Mouse (Mus musculus): ENCODE results near the gene Tgm4. TPM values are rescaled to one million over a fixed set of nuclear protein-coding genes. Genes with fewer than 3 reads are reported as not detected.

Gene Tgm4
- polyA plus RNA-seq, 1 experiment = 0.28 TPM

GRCm38 (mm10) chr9:123024201-123024600 is 10.3 kb upstream of the Tgm4 start:
- Histone ChIP-seq H3K27me3 (ENCODE audit: control insufficient read depth, insufficient read depth, low read length) (no peaks in the 10 kb centered on the region), H3K36me3 (ENCODE audit: control insufficient read depth, insufficient read depth, low read length) (no peaks in the 10 kb centered on the region), H3K4me3 (ENCODE audit: control insufficient read depth, low read depth, low read length) (no peak overlapping the region), H3K27ac (ENCODE audit: control insufficient read depth, insufficient read depth, low read depth, low read length) (no peak overlapping the region), H3K4me1 (ENCODE audit: control insufficient read depth, insufficient read depth, low read length) (peaks cover 6% of the 10 kb centered on the region)
- TF ChIP-seq POLR2A (IDR thresholded peaks at IDR 0.05; ENCODE audit: control insufficient read depth, low read depth, low read length) (no peak), CTCF (IDR thresholded peaks at IDR 0.05; ENCODE audit: control insufficient read depth, insufficient read depth, insufficient replicate concordance, low read depth, low read length) (no peak)

- no peaks in the 10 kb centered on the region for H3K4me1 ChIP-seq (ENCODE audit: control insufficient read depth, insufficient read depth, low read length)
- TF ChIP-seq CTCF (IDR thresholded peaks at IDR 0.05; ENCODE audit: control insufficient read depth, insufficient read depth, insufficient replicate concordance, low read depth, low read length) = no peak
- TF ChIP-seq POLR2A (IDR thresholded peaks at IDR 0.05; ENCODE audit: control insufficient read depth, low read depth, low read length) = no peak
- H3K4me3 ChIP-seq (ENCODE audit: control insufficient read depth, low read depth, low read length) = no peak overlapping the region
- H3K36me3 ChIP-seq (ENCODE audit: control insufficient read depth, insufficient read depth, low read length) = no peaks in the 10 kb centered on the region
- H3K27ac ChIP-seq (ENCODE audit: control insufficient read depth, insufficient read depth, low read depth, low read length) = no peak overlapping the region
- no peaks in the 10 kb centered on the region for H3K27me3 ChIP-seq (ENCODE audit: control insufficient read depth, insufficient read depth, low read length)
These were observed 2.9 kb upstream of the Tgm4 start for GRCm38 (mm10) chr9:123031496-123032246.

- no peaks in the 10 kb centered on the region for H3K4me1 ChIP-seq (ENCODE audit: control insufficient read depth, insufficient read depth, low read length)
- TF ChIP-seq CTCF (IDR thresholded peaks at IDR 0.05; ENCODE audit: control insufficient read depth, insufficient read depth, insufficient replicate concordance, low read depth, low read length) (no peak), POLR2A (IDR thresholded peaks at IDR 0.05; ENCODE audit: control insufficient read depth, low read depth, low read length) (no peak)
These were observed 13.1 kb downstream of the Tgm4 start for GRCm38 (mm10) chr9:123047665-123048064.

GRCm38 (mm10) chr9:123058724-123059292 is 24.3 kb downstream of the Tgm4 start:
- H3K27me3 ChIP-seq (ENCODE audit: control insufficient read depth, insufficient read depth, low read length) = no peaks in the 10 kb centered on the region
- TF ChIP-seq POLR2A (IDR thresholded peaks at IDR 0.05; ENCODE audit: control insufficient read depth, low read depth, low read length) (no peak), CTCF (IDR thresholded peaks at IDR 0.05; ENCODE audit: control insufficient read depth, insufficient read depth, insufficient replicate concordance, low read depth, low read length) (no peak)
- no peaks in the 10 kb centered on the region for H3K36me3 ChIP-seq (ENCODE audit: control insufficient read depth, insufficient read depth, low read length)

More at GRCm38 (mm10) chr9:123047665-123048064, 13.1 kb downstream of the Tgm4 start:
- H3K27ac ChIP-seq (ENCODE audit: control insufficient read depth, insufficient read depth, low read depth, low read length) = no peak overlapping the region
- no peaks in the 10 kb centered on the region for H3K36me3 ChIP-seq (ENCODE audit: control insufficient read depth, insufficient read depth, low read length)
- no peak overlapping the region for H3K4me3 ChIP-seq (ENCODE audit: control insufficient read depth, low read depth, low read length)
- H3K27me3 ChIP-seq (ENCODE audit: control insufficient read depth, insufficient read depth, low read length) = no peaks in the 10 kb centered on the region

GRCm38 (mm10) chr9:123060172-123060571 is 25.6 kb downstream of the Tgm4 start:
- H3K36me3 ChIP-seq (ENCODE audit: control insufficient read depth, insufficient read depth, low read length) = no peaks in the 10 kb centered on the region
- no peak for TF ChIP-seq CTCF (IDR thresholded peaks at IDR 0.05; ENCODE audit: control insufficient read depth, insufficient read depth, insufficient replicate concordance, low read depth, low read length)
- no peak for TF ChIP-seq POLR2A (IDR thresholded peaks at IDR 0.05; ENCODE audit: control insufficient read depth, low read depth, low read length)
- no peak overlapping the region for H3K4me3 ChIP-seq (ENCODE audit: control insufficient read depth, low read depth, low read length)
- H3K27ac ChIP-seq (ENCODE audit: control insufficient read depth, insufficient read depth, low read depth, low read length) = no peak overlapping the region
- no peaks in the 10 kb centered on the region for H3K4me1 ChIP-seq (ENCODE audit: control insufficient read depth, insufficient read depth, low read length)
- no peaks in the 10 kb centered on the region for H3K27me3 ChIP-seq (ENCODE audit: control insufficient read depth, insufficient read depth, low read length)

More at GRCm38 (mm10) chr9:123058724-123059292, 24.3 kb downstream of the Tgm4 start:
- H3K4me1 ChIP-seq (ENCODE audit: control insufficient read depth, insufficient read depth, low read length) = no peaks in the 10 kb centered on the region
- no peak overlapping the region for H3K27ac ChIP-seq (ENCODE audit: control insufficient read depth, insufficient read depth, low read depth, low read length)
- no peak overlapping the region for H3K4me3 ChIP-seq (ENCODE audit: control insufficient read depth, low read depth, low read length)

GRCm38 (mm10) chr9:123079149-123079548 is 44.6 kb downstream of the Tgm4 start:
- TF ChIP-seq CTCF (IDR thresholded peaks at IDR 0.05; ENCODE audit: control insufficient read depth, insufficient read depth, insufficient replicate concordance, low read depth, low read length) = no peak
- no peak for TF ChIP-seq POLR2A (IDR thresholded peaks at IDR 0.05; ENCODE audit: control insufficient read depth, low read depth, low read length)
- H3K36me3 ChIP-seq (ENCODE audit: control insufficient read depth, insufficient read depth, low read length) = no peaks in the 10 kb centered on the region; the same call in 1 of the 2 replicates

GRCm38 (mm10) chr9:123080355-123080754 is 45.8 kb downstream of the Tgm4 start:
- no peak overlapping the region for H3K4me3 ChIP-seq (ENCODE audit: control insufficient read depth, low read depth, low read length)
- no peak for TF ChIP-seq CTCF (IDR thresholded peaks at IDR 0.05; ENCODE audit: control insufficient read depth, insufficient read depth, insufficient replicate concordance, low read depth, low read length)
- no peak for TF ChIP-seq POLR2A (IDR thresholded peaks at IDR 0.05; ENCODE audit: control insufficient read depth, low read depth, low read length)

More at GRCm38 (mm10) chr9:123079149-123079548, 44.6 kb downstream of the Tgm4 start:
- H3K4me1 ChIP-seq (ENCODE audit: control insufficient read depth, insufficient read depth, low read length) = no peaks in the 10 kb centered on the region
- no peaks in the 10 kb centered on the region for H3K27me3 ChIP-seq (ENCODE audit: control insufficient read depth, insufficient read depth, low read length)
- no peak overlapping the region for H3K4me3 ChIP-seq (ENCODE audit: control insufficient read depth, low read depth, low read length)
- H3K27ac ChIP-seq (ENCODE audit: control insufficient read depth, insufficient read depth, low read depth, low read length) = no peak overlapping the region

More at GRCm38 (mm10) chr9:123080355-123080754, 45.8 kb downstream of the Tgm4 start:
- Histone ChIP-seq H3K4me1 (ENCODE audit: control insufficient read depth, insufficient read depth, low read length) (no peaks in the 10 kb centered on the region), H3K36me3 (ENCODE audit: control insufficient read depth, insufficient read depth, low read length) (no peaks in the 10 kb centered on the region; the same call in 1 of the 2 replicates), H3K27ac (ENCODE audit: control insufficient read depth, insufficient read depth, low read depth, low read length) (no peak overlapping the region), H3K27me3 (ENCODE audit: control insufficient read depth, insufficient read depth, low read length) (no peaks in the 10 kb centered on the region)

Measured in testis, adult 2 months (tissue).